Mouse (Mus musculus) gastrocnemius, postnatal 25 days (tissue): ENCODE measurements around the gene Dera. TPM values are rescaled to one million over a fixed set of nuclear protein-coding genes. Genes with fewer than 3 reads are reported as not detected.

Source experiments
- DNase-seq: peaks from one replicate; pipeline ENCODE4 v3.0.0; 2022
- total RNA-seq, 2 experiments: library from RNA; stranded (reverse); gene quantifications; 1 replicate in 1 of 2; 2 replicates in 1 of 2; pipeline ENCODE4 v1.2.3; 2021

The Dera gene
- total RNA-seq, 2 experiments from 2014 or later = 10.4 to 11.0 TPM

- DNase-seq = no peak
These were observed 3.5 kb downstream of the Dera start for GRCm38 (mm10) chr6:137757891-137758290.

DNA sequence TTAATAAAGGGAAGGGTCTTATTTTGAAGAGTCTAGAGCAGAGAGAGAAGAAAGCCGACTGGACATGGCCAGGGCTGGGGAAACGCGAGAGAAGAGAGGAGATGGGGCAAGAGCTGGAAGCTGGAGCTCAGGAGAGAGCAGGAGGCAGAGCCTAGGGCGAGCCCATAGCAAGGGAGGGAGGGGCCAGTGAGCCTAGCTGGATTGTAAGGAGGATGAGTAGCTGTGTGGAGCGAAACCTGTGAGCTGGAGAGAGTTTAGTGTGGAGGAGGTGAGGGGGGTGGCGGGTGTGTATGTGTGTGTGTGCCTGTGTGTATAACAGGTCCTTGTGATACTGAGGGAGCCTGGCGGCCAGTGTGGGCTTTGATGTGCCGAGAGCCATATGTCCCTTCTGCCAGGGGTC is 5.3 kb downstream of the Dera start:
- DNase-seq = no peak

DNA sequence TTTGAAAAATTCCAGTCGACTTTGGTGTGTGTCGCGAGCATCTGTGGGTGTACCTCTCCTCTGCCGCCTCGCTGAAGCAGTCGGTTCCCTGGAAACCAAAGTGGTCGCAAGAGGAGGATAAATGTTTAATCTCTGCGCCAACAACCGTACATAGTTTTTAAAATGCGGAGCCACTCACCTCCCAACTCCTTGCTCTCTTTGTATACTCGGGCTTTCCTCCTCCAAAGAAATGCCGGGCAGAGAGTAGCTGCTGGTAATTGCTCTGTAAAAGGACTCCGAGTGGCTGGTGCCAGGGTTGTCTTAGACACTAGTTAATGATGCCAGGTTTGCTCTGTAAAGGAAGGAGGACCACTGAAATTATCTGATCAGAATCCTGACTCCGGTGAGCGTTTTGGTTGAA is 6.6 kb downstream of the Dera start:
- no peak for DNase-seq

GRCm38 (mm10) chr6:137764572-137765210 is 10.3 kb downstream of the Dera start:
- DNase-seq = no peak

GRCm38 (mm10) chr6:137766177-137766576 is 11.8 kb downstream of the Dera start:
- DNase-seq = no peak

DNA sequence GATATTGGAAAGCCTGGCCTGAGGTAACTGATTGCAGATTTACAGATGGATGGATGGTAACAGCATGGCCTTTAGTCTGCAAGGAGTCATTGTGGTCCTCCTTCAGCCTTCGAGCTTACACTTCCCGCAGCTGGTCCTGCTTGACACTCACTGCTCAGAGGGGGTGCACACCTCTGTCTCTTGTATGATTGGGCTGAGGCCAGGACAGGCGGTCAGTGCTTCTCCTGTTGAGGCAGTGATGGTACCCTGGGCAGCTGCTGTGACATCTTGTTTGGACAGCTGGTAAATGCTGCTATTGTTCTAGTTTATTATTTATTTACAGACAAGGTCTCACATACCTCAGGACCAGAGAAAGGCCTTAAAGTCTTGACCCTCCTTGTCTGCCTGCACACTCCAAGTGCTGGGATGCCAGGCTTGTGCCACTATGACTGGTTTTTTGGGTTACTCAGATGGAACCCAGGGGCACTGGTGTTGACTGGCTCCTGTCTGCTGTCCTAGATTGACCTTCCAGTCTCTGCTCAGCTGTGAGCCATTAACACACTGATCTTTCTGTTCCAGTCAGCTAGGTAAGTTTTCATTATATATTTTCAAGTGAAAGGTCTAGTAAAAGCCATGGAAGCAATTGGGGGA is 17.4 kb downstream of the Dera start:
- no peak for DNase-seq

GRCm38 (mm10) chr6:137772918-137773636 is 18.7 kb downstream of the Dera start:
- no peak for DNase-seq

DNA sequence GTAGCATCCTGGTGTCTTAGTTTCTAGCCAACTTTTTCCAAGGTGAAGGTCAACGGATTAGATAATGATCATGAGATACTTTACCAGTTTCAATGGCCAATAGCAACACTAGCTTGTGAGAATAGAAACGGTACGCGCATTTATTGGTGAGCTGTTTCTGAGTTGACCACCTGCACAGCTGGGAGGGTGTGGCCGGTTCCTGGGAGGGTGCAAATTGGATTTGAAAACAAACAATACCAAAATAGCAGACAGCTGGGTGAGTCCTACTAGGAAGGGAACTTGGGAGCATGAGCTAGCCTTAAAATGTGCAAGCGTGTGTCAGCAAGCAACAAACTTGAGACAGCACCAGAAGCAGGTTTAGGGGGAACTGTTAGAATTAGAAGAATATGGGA is 19.3 kb downstream of the Dera start:
- no peak for DNase-seq

DNA sequence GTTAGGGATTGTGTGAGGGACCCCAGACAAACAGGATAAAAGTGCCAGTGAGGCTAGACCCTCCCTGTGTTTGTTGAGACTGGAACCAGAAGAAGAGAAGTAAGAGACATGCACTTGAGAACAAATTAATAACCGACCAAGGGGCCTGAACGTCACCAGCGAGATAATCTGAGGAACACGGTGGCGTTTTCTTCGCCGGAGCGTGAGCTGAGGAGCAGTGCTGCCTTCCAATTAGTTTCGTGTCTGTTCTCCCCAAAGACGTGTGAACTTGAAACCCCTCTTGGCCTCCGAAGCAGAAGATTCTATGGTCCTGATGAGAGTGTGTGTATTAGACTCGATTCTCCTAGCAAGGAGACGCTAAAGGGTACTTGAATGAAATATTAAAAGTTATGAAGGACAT is 19.8 kb downstream of the Dera start:
- DNase-seq = no peak

- no peak for DNase-seq
These were observed 20.8 kb downstream of the Dera start for GRCm38 (mm10) chr6:137775159-137775558.

DNA sequence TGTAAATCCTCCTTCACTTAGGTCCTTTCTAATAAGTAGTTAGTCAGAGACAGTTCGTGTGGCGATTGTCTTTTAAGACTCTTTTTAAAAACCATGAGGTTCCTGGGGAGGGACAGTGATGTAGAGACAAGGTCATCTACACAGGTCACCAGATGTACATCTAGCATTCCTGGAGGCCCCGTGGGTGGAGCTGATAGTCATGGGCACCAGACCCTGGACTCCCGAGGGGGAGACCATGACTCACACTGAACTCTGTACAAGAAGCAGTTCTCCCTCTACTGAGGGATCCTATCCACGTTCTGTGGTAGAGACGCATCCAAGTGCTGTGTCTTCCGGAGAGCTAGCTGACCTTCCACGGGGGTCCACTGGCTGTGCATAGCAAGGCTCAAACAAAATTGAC is 22.6 kb downstream of the Dera start:
- no peak for DNase-seq

- no peak for DNase-seq
These were observed 29.7 kb downstream of the Dera start for GRCm38 (mm10) chr6:137783899-137784637.

GRCm38 (mm10) chr6:137788976-137789590 is 34.7 kb downstream of the Dera start:
- no peak for DNase-seq

DNA sequence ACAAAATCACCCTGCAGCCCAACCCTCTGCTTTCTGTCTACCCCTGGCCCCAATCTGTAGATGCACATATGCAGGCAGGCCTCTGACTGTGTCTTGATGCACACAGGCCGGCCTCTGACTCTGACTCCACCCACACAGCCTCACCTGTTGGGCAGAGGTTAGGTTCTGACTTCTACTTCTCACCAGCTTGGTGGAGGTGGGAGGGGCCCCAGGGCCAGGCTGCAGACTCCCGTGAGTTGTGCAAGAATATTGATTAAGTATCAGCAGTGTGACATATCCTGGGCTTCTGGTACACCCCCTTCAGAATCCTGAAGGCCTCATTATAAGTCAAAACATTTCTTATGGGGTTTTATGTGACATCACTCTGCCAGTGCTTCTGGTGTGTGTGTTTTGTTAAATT is 35.3 kb downstream of the Dera start:
- DNase-seq = no peak

DNA sequence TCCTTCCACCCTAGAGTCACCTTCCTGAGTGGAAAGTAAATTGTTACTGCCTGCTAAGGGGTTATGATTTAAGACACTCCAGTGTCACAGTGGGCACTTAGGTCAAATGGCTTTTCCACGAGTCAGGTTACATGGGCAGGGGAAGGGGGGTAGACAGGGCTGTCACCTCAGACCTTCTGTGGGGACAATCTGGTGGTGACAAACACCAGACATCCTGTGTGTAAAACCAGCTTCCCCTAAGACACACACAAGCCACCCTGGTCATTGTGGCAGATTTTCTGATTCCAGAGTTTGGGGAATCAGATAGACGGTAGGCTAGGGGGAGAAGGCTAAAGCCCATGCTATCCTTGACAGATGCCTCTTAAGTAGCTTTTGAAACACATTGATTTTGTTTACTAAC is 41.1 kb downstream of the Dera start:
- DNase-seq = no peak

- DNase-seq = no peak
These were observed 42.5 kb downstream of the Dera start for GRCm38 (mm10) chr6:137796596-137797567.

- DNase-seq = no peak
These were observed 44.9 kb downstream of the Dera start for GRCm38 (mm10) chr6:137799253-137799652.

- no peak for DNase-seq
These were observed 49.2 kb downstream of the Dera start for GRCm38 (mm10) chr6:137803456-137804005.

- DNase-seq = no peak
These were observed 49.8 kb downstream of the Dera start for GRCm38 (mm10) chr6:137804121-137804520.

- no peak for DNase-seq
These were observed 50.3 kb downstream of the Dera start for GRCm38 (mm10) chr6:137804606-137805005.

GRCm38 (mm10) chr6:137806342-137806741 is 52.0 kb downstream of the Dera start:
- DNase-seq = no peak
